Mouse (Mus musculus): ENCODE data around the gene Edar. TPM values are rescaled to one million over a fixed set of nuclear protein-coding genes. Genes with fewer than 3 reads are reported as not detected.
"Not testable (repeated sequence)": the region's sequence is repeated elsewhere in the genome, so short reads cannot be mapped to it uniquely, and the experiment has no call there.

Edar gene
- polyA plus RNA-seq (2012; rRNA removed), result 0.44 and 0.94 TPM in 2 replicates

- H3K4me1 ChIP-seq (ENCODE audit: control insufficient read depth, insufficient read depth, low read length), result peaks cover 2% of the 10 kb centered on the region
- TF ChIP-seq POLR2A (IDR thresholded peaks at IDR 0.05; ENCODE audit: control insufficient read depth, low read depth, low read length) (no peak), CTCF (IDR thresholded peaks at IDR 0.05; ENCODE audit: control insufficient read depth, insufficient read depth, insufficient replicate concordance, low read depth, low read length) (peak; percentile 89)
- H3K4me3 ChIP-seq (ENCODE audit: control insufficient read depth, low read depth, low read length), result peak within 1 kb of the TSS; percentile 82
- no peak within 1 kb of the TSS for H3K27ac ChIP-seq (ENCODE audit: control insufficient read depth, insufficient read depth, low read depth, low read length)
- no peaks in the 10 kb centered on the region for H3K36me3 ChIP-seq (ENCODE audit: control insufficient read depth, insufficient read depth, low read length)
- H3K27me3 ChIP-seq (ENCODE audit: control insufficient read depth, insufficient read depth, low read length), result no peaks in the 10 kb centered on the region
These were observed at the start of gene Edar for GRCm38 (mm10) chr10:58675533-58675932. Gene Edar (minus strand): TSS chr10:58675654.

- H3K27me3 ChIP-seq (ENCODE audit: control insufficient read depth, insufficient read depth, low read length); H3K4me3 ChIP-seq (ENCODE audit: control insufficient read depth, low read depth, low read length): not testable (repeated sequence)
These were observed 42.7 kb upstream of the Edar start, which contains the start of gene Gm17542 for GRCm38 (mm10) chr10:58718110-58718509. Gene Gm17542 (minus strand): TSS chr10:58718210.

GRCm38 (mm10) chr10:58714789-58715148 lies 39.3 kb upstream of the Edar start:
- TF ChIP-seq POLR2A (IDR thresholded peaks at IDR 0.05; ENCODE audit: control insufficient read depth, low read depth, low read length) (no peak), CTCF (IDR thresholded peaks at IDR 0.05; ENCODE audit: control insufficient read depth, insufficient read depth, insufficient replicate concordance, low read depth, low read length) (no peak)
- H3K27ac ChIP-seq (ENCODE audit: control insufficient read depth, insufficient read depth, low read depth, low read length), result no peak overlapping the region
- H3K4me3 ChIP-seq (ENCODE audit: control insufficient read depth, low read depth, low read length), result no peak overlapping the region
- H3K4me1 ChIP-seq (ENCODE audit: control insufficient read depth, insufficient read depth, low read length), result no peaks in the 10 kb centered on the region; the same call in 1 of the 2 replicates
- H3K36me3 ChIP-seq (ENCODE audit: control insufficient read depth, insufficient read depth, low read length), result no peaks in the 10 kb centered on the region
- H3K27me3 ChIP-seq (ENCODE audit: control insufficient read depth, insufficient read depth, low read length), result no peaks in the 10 kb centered on the region

More at GRCm38 (mm10) chr10:58718110-58718509, 42.7 kb upstream of the Edar start, which contains the start of gene Gm17542:
- not testable (repeated sequence) for H3K27ac ChIP-seq (ENCODE audit: control insufficient read depth, insufficient read depth, low read depth, low read length); H3K4me1 ChIP-seq (ENCODE audit: control insufficient read depth, insufficient read depth, low read length); H3K36me3 ChIP-seq (ENCODE audit: control insufficient read depth, insufficient read depth, low read length)

DNA sequence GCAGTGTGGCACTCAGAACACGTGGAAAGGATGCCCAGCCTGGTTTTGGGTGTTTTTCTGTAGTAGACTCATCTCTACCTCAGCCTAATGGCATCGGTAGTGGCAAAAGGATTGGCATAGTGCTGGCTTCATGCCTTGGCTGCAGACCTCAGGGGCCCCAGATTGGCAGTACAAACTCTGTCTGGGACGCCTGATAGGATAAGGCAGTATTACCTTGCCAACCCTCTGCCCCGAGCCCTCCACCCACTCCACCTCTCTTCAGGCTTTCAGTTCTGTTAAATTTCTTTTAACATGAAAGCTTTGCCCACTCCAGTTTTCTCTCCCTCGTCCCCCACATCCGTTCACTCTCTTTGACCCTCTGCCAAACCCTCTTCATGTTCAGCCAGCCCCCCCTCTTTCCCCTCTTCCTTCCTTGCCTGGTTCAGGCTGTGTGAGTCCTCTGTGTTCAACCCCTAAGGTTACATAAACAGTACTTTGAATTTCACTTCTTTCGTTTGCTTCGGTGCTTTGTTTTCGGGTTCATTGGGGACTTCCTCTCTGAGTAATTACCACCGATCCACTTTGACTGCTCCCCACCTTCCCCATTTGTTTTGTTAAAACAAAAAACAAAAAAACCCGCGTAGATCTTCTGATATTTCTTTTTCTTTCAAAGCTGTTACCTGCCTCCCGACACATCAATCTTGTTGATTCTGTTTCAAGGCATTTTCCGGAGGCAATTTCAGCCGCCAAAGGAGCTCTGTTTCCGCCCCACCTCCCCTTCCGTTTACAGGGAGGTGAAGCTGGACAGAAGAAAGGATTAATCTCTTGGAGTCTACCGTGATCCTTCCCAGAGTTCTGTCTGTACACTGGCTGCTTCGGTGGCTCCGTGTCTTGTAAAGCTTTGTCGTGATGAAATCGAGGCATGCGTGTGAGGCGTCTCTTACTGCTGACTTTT lies 38.7 kb upstream of the Edar start:
- H3K27ac ChIP-seq (ENCODE audit: control insufficient read depth, insufficient read depth, low read depth, low read length), result no peak overlapping the region
- no peak overlapping the region for H3K4me3 ChIP-seq (ENCODE audit: control insufficient read depth, low read depth, low read length)
- TF ChIP-seq POLR2A (IDR thresholded peaks at IDR 0.05; ENCODE audit: control insufficient read depth, low read depth, low read length) (no peak), CTCF (IDR thresholded peaks at IDR 0.05; ENCODE audit: control insufficient read depth, insufficient read depth, insufficient replicate concordance, low read depth, low read length) (no peak)

DNA sequence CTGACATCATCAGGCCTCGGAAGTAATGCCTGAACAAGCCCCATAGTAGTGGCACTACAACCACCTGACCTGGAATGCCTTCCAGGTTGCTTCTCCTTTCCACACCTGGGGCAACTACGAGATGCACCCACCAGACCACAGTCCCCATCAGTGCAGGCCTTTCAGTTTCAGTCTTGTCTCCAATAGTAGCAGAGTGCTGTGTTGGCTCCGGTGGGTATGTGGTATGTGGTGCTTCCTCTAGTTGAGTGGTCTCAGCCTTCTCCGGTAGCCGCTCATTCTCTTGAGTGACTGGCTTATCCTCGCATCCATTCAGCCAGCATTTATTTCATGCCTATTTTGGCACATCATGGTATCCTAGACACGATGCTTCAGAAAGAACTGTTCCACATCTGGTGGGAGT lies 37.8 kb upstream of the Edar start:
- H3K4me1 ChIP-seq (ENCODE audit: control insufficient read depth, insufficient read depth, low read length), result no peaks in the 10 kb centered on the region; the same call in 1 of the 2 replicates
- no peak overlapping the region for H3K27ac ChIP-seq (ENCODE audit: control insufficient read depth, insufficient read depth, low read depth, low read length)
- H3K36me3 ChIP-seq (ENCODE audit: control insufficient read depth, insufficient read depth, low read length), result no peaks in the 10 kb centered on the region
- H3K27me3 ChIP-seq (ENCODE audit: control insufficient read depth, insufficient read depth, low read length), result no peaks in the 10 kb centered on the region
- TF ChIP-seq POLR2A (IDR thresholded peaks at IDR 0.05; ENCODE audit: control insufficient read depth, low read depth, low read length) (no peak), CTCF (IDR thresholded peaks at IDR 0.05; ENCODE audit: control insufficient read depth, insufficient read depth, insufficient replicate concordance, low read depth, low read length) (no peak)
- H3K4me3 ChIP-seq (ENCODE audit: control insufficient read depth, low read depth, low read length), result no peak overlapping the region

More for the DNA sequence above, 38.7 kb upstream of the Edar start:
- H3K27me3 ChIP-seq (ENCODE audit: control insufficient read depth, insufficient read depth, low read length), result no peaks in the 10 kb centered on the region
- no peaks in the 10 kb centered on the region for H3K36me3 ChIP-seq (ENCODE audit: control insufficient read depth, insufficient read depth, low read length)
- H3K4me1 ChIP-seq (ENCODE audit: control insufficient read depth, insufficient read depth, low read length), result no peaks in the 10 kb centered on the region; the same call in 1 of the 2 replicates

- Histone ChIP-seq H3K27me3 (ENCODE audit: control insufficient read depth, insufficient read depth, low read length) (no peaks in the 10 kb centered on the region), H3K4me3 (ENCODE audit: control insufficient read depth, low read depth, low read length) (no peak overlapping the region), H3K4me1 (ENCODE audit: control insufficient read depth, insufficient read depth, low read length) (no peaks in the 10 kb centered on the region), H3K27ac (ENCODE audit: control insufficient read depth, insufficient read depth, low read depth, low read length) (no peak overlapping the region), H3K36me3 (ENCODE audit: control insufficient read depth, insufficient read depth, low read length) (no peaks in the 10 kb centered on the region)
- no peak for TF ChIP-seq CTCF (IDR thresholded peaks at IDR 0.05; ENCODE audit: control insufficient read depth, insufficient read depth, insufficient replicate concordance, low read depth, low read length)
- TF ChIP-seq POLR2A (IDR thresholded peaks at IDR 0.05; ENCODE audit: control insufficient read depth, low read depth, low read length), result no peak
These were observed 33.6 kb upstream of the Edar start for GRCm38 (mm10) chr10:58709021-58709420.

- Histone ChIP-seq H3K27me3 (ENCODE audit: control insufficient read depth, insufficient read depth, low read length) (no peaks in the 10 kb centered on the region), H3K27ac (ENCODE audit: control insufficient read depth, insufficient read depth, low read depth, low read length) (no peak overlapping the region), H3K4me1 (ENCODE audit: control insufficient read depth, insufficient read depth, low read length) (peaks cover 2% of the 10 kb centered on the region; the same call in 1 of the 2 replicates), H3K4me3 (ENCODE audit: control insufficient read depth, low read depth, low read length) (no peak overlapping the region), H3K36me3 (ENCODE audit: control insufficient read depth, insufficient read depth, low read length) (no peaks in the 10 kb centered on the region)
- TF ChIP-seq CTCF (IDR thresholded peaks at IDR 0.05; ENCODE audit: control insufficient read depth, insufficient read depth, insufficient replicate concordance, low read depth, low read length), result no peak
These were observed 25.1 kb upstream of the Edar start for GRCm38 (mm10) chr10:58700578-58700977.
